Mouse (Mus musculus) testis, adult 2 months (tissue): ENCODE measurements at regions not wholly inside any gene's neighbourhood (a gene's known extent, or its start where the extent isn't known, plus 50 kb on each side); places are given as distances from the start of the nearest gene placed in this dataset.

Source experiments
- CTCF ChIP-seq: fragments of 200-500 bp; IDR thresholded peaks from 2 replicates; pipeline ENCODE4 v1.5.1; 2012; ENCODE audit warnings: low read depth, mild to moderate bottlenecking, inconsistent platforms, low read length, moderate library complexity; ENCODE audit not compliant: control insufficient read depth, insufficient read depth, insufficient replicate concordance
- POLR2A ChIP-seq: fragments of 200-500 bp; IDR thresholded peaks from 2 replicates; pipeline ENCODE4 v1.6.1; 2012; ENCODE audit warnings: low read depth, mild to moderate bottlenecking, inconsistent platforms, low read length, moderate library complexity; ENCODE audit not compliant: control insufficient read depth

DNA sequence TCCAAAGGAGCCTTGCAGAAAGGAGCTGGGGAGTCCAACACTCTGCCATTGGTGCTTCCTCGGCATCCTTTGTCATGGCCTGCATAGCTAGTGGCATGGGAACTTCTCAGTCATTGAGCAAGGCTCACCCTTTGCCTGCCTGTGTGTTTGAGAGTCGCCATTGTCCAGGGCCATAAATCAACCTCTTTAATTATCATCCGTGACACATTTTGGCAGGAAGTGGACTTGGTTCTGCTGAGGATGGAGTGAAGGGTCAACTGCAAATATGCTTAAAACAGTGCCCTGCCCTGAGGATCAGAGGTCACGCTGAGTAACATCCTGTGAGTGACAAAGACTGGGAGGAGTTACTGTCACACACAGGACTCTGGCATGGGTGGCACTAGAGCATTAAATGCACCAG lies 151.2 kb downstream of the Chst1 start:
- no peak for TF ChIP-seq CTCF
- TF ChIP-seq POLR2A = no peak
